Mouse (Mus musculus) thymus, adult 2 months (tissue): ENCODE data around the gene Gse1. TPM values are rescaled to one million over a fixed set of nuclear protein-coding genes. Genes with fewer than 3 reads are reported as not detected.

Source experiments
- DNase-seq: peaks from one replicate; pipeline ENCODE4 v3.0.0; 2021
- H3K27ac ChIP-seq: fragments of 200-500 bp; 2 replicates; pipeline ENCODE4 v1.5.1; 2012; ENCODE audit warnings: low read length, control low read depth; ENCODE audit not compliant: control insufficient read depth, insufficient read depth
- H3K27me3 ChIP-seq: fragments of 200-500 bp; 2 replicates; pipeline ENCODE4 v1.6.1; 2012; ENCODE audit warnings: mild to moderate bottlenecking, low read length, moderate library complexity, mixed read lengths; ENCODE audit not compliant: control insufficient read depth, insufficient read depth
- H3K36me3 ChIP-seq: fragments of 200-500 bp; 2 replicates; pipeline ENCODE4 v1.6.1; 2012; ENCODE audit warnings: mild to moderate bottlenecking, low read length, moderate library complexity; ENCODE audit not compliant: control insufficient read depth, insufficient read depth
- H3K4me1 ChIP-seq: fragments of 200-500 bp; replicated peaks from 2 replicates; pipeline ENCODE4 v1.6.1; 2012; ENCODE audit warnings: low read length; ENCODE audit not compliant: control insufficient read depth, insufficient read depth
- H3K4me3 ChIP-seq: fragments of 200-500 bp; 2 replicates; pipeline ENCODE4 v1.5.1; 2012; ENCODE audit warnings: mild to moderate bottlenecking, low read length, control low read depth, moderate library complexity; ENCODE audit not compliant: control insufficient read depth, insufficient read depth
- CTCF ChIP-seq: fragments of 200-500 bp; IDR thresholded peaks from 2 replicates; pipeline ENCODE4 v1.5.1; 2012; ENCODE audit warnings: mild to moderate bottlenecking, control low read depth, low read length, moderate library complexity, borderline replicate concordance; ENCODE audit not compliant: control insufficient read depth, poor library complexity, insufficient read depth; ENCODE audit errors: extremely low read depth
- POLR2A ChIP-seq: fragments of 200-500 bp; IDR thresholded peaks from 2 replicates; pipeline ENCODE4 v1.6.1; 2012; ENCODE audit warnings: mild to moderate bottlenecking, low read length, control low read depth, moderate library complexity; ENCODE audit not compliant: control insufficient read depth, poor library complexity, insufficient read depth; ENCODE audit errors: extremely low read depth
- WGBS: fragments of 180-500 bp; shearing (Covaris S2); methylation state at CpG from one replicate; pipeline ENCODE4 v1.1.7; 2018; 5-methylcytosine and 5-hydroxymethylcytosine counted together
- polyA plus RNA-seq: library from polyadenylated mRNA; depleted of rRNA; stranded (reverse); fragments of >200 nt; gene quantifications from 2 replicates; pipeline ENCODE4 v1.2.3, GENCODE M21; 2012

Gse1 gene
- polyA plus RNA-seq, 1 experiment, result 202 TPM

DNA sequence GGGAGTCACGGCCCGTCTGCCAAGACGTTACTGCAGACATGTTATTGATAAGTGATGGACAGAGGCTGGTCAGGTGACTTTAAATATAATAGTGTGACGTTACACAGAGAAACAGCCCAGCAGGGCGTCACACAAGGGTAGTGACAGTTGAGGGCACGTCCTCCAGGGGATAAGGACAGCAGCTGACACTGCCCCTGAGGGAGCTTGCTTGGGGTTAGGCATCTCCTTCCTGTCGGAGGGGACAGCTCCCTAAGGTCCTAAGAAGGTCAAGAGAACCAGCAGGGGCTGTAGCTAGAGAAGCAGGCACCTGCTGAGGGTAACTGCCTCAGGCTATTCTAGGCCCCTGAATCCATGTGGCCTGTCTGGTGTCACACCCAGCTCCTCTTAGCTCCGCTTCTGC, 343.3 kb downstream of the Gse1 start:
- Histone ChIP-seq H3K36me3 (peaks cover 99% of the 10 kb centered on the region), H3K27me3 (no peaks in the 10 kb centered on the region)

GRCm38 (mm10) chr8:120572534-120572933, 344.3 kb downstream of the Gse1 start:
- Histone ChIP-seq H3K27ac (no peak overlapping the region), H3K4me1 (peaks cover 6% of the 10 kb centered on the region), H3K27me3 (no peaks in the 10 kb centered on the region), H3K4me3 (no peak overlapping the region), H3K36me3 (peaks cover 99% of the 10 kb centered on the region)
- peak; percentile 50 for DNase-seq
- 48% methylated on average over 21 of the region's 21 CpGs for WGBS
- peak; percentile 30; the same call in 1 of the 2 replicates for TF ChIP-seq CTCF
- no peak for TF ChIP-seq POLR2A

More for the DNA sequence above, 343.3 kb downstream of the Gse1 start:
- Histone ChIP-seq H3K27ac (no peak overlapping the region), H3K4me1 (peaks cover 6% of the 10 kb centered on the region), H3K4me3 (no peak overlapping the region)
- TF ChIP-seq CTCF (no peak), POLR2A (no peak)
- no peak for DNase-seq
- WGBS, result 96% methylated on average over 8 of the region's 8 CpGs

DNA sequence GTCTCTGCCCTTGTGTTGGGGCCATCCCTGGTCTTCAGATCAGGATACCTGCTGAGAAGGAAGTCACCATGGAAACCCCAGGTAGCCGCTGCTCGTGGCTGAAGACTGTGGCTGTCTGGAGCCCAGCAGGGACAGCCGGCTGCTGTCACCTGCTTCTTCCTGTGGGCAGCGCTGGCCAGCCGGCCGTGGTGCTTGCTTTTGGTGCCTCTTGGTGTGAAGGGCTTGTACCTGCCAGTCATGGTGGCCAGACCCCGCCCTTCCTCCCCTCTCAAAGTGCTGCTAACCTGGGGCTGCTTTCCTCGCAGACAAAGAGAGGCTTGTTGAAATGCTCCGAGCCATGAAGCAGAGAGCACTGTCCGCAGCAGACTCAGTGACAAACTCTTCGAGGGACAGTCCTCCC, 345.6 kb downstream of the Gse1 start:
- 91% methylated on average over 11 of the region's 11 CpGs for WGBS
- H3K27ac ChIP-seq, result no peak overlapping the region
- H3K36me3 ChIP-seq, result peaks cover 99% of the 10 kb centered on the region
- no peak overlapping the region for H3K4me3 ChIP-seq
- DNase-seq, result no peak
- peaks cover 6% of the 10 kb centered on the region for H3K4me1 ChIP-seq
- no peaks in the 10 kb centered on the region for H3K27me3 ChIP-seq
- TF ChIP-seq POLR2A, result no peak
- no peak for TF ChIP-seq CTCF

DNA sequence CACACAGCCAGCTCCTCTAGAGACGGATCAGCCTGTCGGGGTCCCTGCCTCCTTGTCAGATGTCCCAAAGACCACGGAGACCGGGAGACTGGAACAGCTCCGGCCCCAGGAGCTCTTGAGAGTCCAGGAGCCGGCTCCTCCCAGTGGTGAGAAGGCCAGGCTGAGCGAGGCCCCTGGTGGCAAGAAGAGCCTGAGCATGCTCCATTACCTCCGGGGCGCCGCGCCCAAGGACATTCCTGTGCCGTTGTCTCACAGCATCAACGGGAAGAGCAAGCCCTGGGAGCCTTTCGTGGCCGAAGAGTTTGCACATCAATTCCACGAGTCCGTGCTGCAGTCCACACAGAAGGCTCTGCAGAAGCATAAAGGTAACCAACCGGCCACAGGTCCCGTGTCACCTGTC, 346.7 kb downstream of the Gse1 start:
- WGBS, result 94% methylated on average over 19 of the region's 19 CpGs
- peaks cover 6% of the 10 kb centered on the region for H3K4me1 ChIP-seq
- H3K36me3 ChIP-seq, result peaks cover 97% of the 10 kb centered on the region
- no peak overlapping the region for H3K4me3 ChIP-seq
- no peak overlapping the region for H3K27ac ChIP-seq
- DNase-seq, result no peak
- TF ChIP-seq CTCF, result no peak
- H3K27me3 ChIP-seq, result no peaks in the 10 kb centered on the region

GRCm38 (mm10) chr8:120575801-120576200, 347.5 kb downstream of the Gse1 start:
- Histone ChIP-seq H3K27ac (no peak overlapping the region), H3K4me3 (no peak overlapping the region), H3K4me1 (peaks cover 6% of the 10 kb centered on the region), H3K36me3 (peaks cover 96% of the 10 kb centered on the region), H3K27me3 (no peaks in the 10 kb centered on the region)
- WGBS, result 94% methylated on average over 9 of the region's 9 CpGs
- DNase-seq, result no peak
- no peak for TF ChIP-seq POLR2A
- TF ChIP-seq CTCF, result no peak

DNA sequence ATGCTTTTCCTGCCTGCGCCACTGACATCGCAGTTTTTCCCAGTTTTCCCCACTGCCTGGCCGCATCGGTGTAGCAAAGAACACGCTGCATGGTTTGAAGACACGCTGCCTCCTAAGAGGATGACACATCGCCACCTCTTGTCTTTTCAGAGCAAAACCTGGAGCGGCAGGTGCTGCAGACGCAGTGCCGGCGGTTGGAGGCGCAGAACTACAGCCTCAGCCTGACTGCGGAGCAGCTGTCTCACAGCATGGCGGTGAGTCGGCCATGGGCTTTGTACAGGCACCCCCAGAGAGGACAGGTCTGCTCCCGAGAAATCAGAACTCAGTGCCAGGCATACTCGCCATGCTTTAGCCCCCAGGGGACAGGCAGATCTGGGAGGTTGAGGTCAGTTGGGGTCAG, 349.6 kb downstream of the Gse1 start:
- Histone ChIP-seq H3K27me3 (no peaks in the 10 kb centered on the region), H3K4me3 (no peak overlapping the region), H3K4me1 (no peaks in the 10 kb centered on the region), H3K27ac (no peak overlapping the region), H3K36me3 (peaks cover 76% of the 10 kb centered on the region)
- WGBS, result 98% methylated on average over 17 of the region's 17 CpGs
- no peak for DNase-seq
- TF ChIP-seq POLR2A, result no peak
- TF ChIP-seq CTCF, result no peak

GRCm38 (mm10) chr8:120580336-120581000, 352.2 kb downstream of the Gse1 start:
- Histone ChIP-seq H3K4me3 (no peak overlapping the region), H3K27ac (no peak overlapping the region), H3K4me1 (no peaks in the 10 kb centered on the region), H3K36me3 (peaks cover 49% of the 10 kb centered on the region), H3K27me3 (no peaks in the 10 kb centered on the region)
- DNase-seq, result no peak
- WGBS, result 96% methylated on average over 8 of the region's 8 CpGs
- TF ChIP-seq CTCF (no peak), POLR2A (no peak)
